Mouse (Mus musculus): ENCODE results near the gene Parp14. TPM values are rescaled to one million over a fixed set of nuclear protein-coding genes. Genes with fewer than 3 reads are reported as not detected.

Parp14 gene
- total RNA-seq, 2 experiments from 2014 or later = 12.2 to 12.9 TPM

- no peak for DNase-seq
Measured at GRCm38 (mm10) chr16:35787568-35788189, 83.7 kb downstream of the Parp14 start.

- no peak for DNase-seq
Measured at GRCm38 (mm10) chr16:35787163-35787562, 84.2 kb downstream of the Parp14 start.

GRCm38 (mm10) chr16:35784134-35784725, 87.1 kb downstream of the Parp14 start:
- no peak for DNase-seq

GRCm38 (mm10) chr16:35783207-35783573, 88.2 kb downstream of the Parp14 start:
- no peak for DNase-seq

Other genes starting within 250 kb of the Parp14 start
- 10 to 100 TPM; 56.4 to 59.9 TPM for gene Dirc2, start 102.2 kb downstream of the Parp14 start, total RNA-seq (2021)
- 1 to 10 TPM; 2.4 to 3.2 TPM for gene Hspbap1, start 101.2 kb downstream of the Parp14 start, total RNA-seq (2021)
- gene Parp9, start 66.9 kb upstream of the Parp14 start, total RNA-seq (2021) = 10 to 100 TPM in 1 of 2 experiments, 1 to 10 TPM in 1; 9.5 to 10.2 TPM
- 10 to 100 TPM; 10.9 to 11.3 TPM for gene Dtx3l, start 67.6 kb upstream of the Parp14 start, total RNA-seq (2021)
- gene Kpna1, start 107.2 kb upstream of the Parp14 start, total RNA-seq (2021) = 100 to 1,000 TPM; 121 to 132 TPM
- gene Wdr5b, start 169.6 kb upstream of the Parp14 start, total RNA-seq (2021) = 1 to 10 TPM; 2.6 to 3.0 TPM
- gene Fam162a, start 200.1 kb upstream of the Parp14 start, total RNA-seq (2021) = 100 to 1,000 TPM; 252 to 253 TPM
- gene Ccdc58, start 200.1 kb upstream of the Parp14 start, total RNA-seq (2021) = 10 to 100 TPM; 30.3 to 36.8 TPM